Mouse (Mus musculus) embryonic facial prominence, embryonic 14.5 days (tissue): ENCODE results near the gene Dock4. TPM values are rescaled to one million over a fixed set of nuclear protein-coding genes. Genes with fewer than 3 reads are reported as not detected.

Experiments
- ATAC-seq: fragments of 200-750 bp; cut with Nextera tagmentation; 2 replicates; pipeline ENCODE4 v1.8.0; 2017; ENCODE audit warnings: low read depth, moderate number of reproducible peaks, moderate TSS enrichment
- DNase-seq: peaks from one replicate; pipeline ENCODE4 v3.0.0-alpha.2; 2015; ENCODE audit warnings: low spot score
- H3K27ac ChIP-seq: fragments of 300-500 bp; sonication (generic); replicated peaks from 2 replicates; pipeline ENCODE4 v1.5.1; 2014; ENCODE audit warnings: low read depth, mild to moderate bottlenecking, low read length, moderate library complexity
- H3K27me3 ChIP-seq: fragments of 300-500 bp; sonication (generic); replicated peaks from 2 replicates; pipeline ENCODE4 v1.6.1; 2014; ENCODE audit warnings: low read length; ENCODE audit not compliant: control insufficient read depth, insufficient read depth
- H3K36me3 ChIP-seq: fragments of 300-500 bp; sonication (generic); 2 replicates; pipeline ENCODE4 v1.6.1; 2014; ENCODE audit warnings: low read length, mixed read lengths; ENCODE audit not compliant: control insufficient read depth, insufficient read depth
- H3K4me1 ChIP-seq: fragments of 300-500 bp; sonication (generic); 2 replicates; pipeline ENCODE4 v1.6.1; 2014; ENCODE audit warnings: antibody characterized with exemption, low read length; ENCODE audit not compliant: control insufficient read depth, insufficient read depth
- H3K4me2 ChIP-seq: fragments of 300-500 bp; sonication (generic); 2 replicates; pipeline ENCODE4 v1.6.1; 2014; ENCODE audit warnings: low read depth, mild to moderate bottlenecking, low read length, moderate library complexity, mixed read lengths
- H3K4me3 ChIP-seq: fragments of 300-500 bp; sonication (generic); 2 replicates; pipeline ENCODE4 v1.5.1; 2014; ENCODE audit warnings: low read depth, mild to moderate bottlenecking, low read length
- H3K9ac ChIP-seq: fragments of 300-500 bp; sonication (generic); 2 replicates; pipeline ENCODE4 v1.6.1; 2014; ENCODE audit warnings: low read depth, mild to moderate bottlenecking, low read length, moderate library complexity, mixed read lengths
- H3K9me3 ChIP-seq: fragments of 300-500 bp; sonication (generic); 2 replicates; pipeline ENCODE4 v1.6.1; 2016; ENCODE audit warnings: low read length; ENCODE audit not compliant: control insufficient read depth
- WGBS: fragments of 180-500 bp; shearing (Covaris S2); extraction: QIAGEN DNeasy Blood & Tissue Kit; methylation state at CpG from one replicate; pipeline ENCODE4 v1.1.7; 2014; 5-methylcytosine and 5-hydroxymethylcytosine counted together
- polyA plus RNA-seq: library from polyadenylated mRNA; unstranded; fragments of >200 nt; fragmentation: Nextera tagmentation; extraction: Ambion mirVana; gene quantifications from 2 replicates; pipeline ENCODE4 v1.2.1, GENCODE M21; 2014

The Dock4 gene
- polyA plus RNA-seq, 1 experiment from 2014 or later = 9.2 TPM

DNA sequence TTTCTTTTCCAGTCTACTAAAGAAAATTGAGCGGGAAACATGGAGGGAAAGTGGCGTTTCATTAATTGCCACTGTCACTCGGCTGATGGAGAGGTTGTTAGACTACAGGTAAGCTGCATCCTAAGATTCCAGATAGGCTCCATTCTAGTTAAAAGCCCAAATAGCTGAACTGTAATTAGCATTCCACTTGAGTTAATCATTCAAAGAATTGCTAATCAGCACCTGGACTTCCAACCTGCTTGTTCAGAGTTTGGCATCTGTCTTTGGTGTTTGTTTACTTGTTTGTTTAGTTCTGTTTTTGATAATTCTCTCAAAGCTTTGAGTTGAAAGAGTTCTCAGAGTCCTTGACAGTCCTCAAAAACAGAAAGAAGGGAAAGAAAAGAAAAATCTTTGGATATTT, 349.0 kb downstream of the Dock4 start:
- Histone ChIP-seq H3K9ac (no peak overlapping the region), H3K27ac (no peak overlapping the region), H3K4me2 (no peak overlapping the region), H3K27me3 (no peaks in the 10 kb centered on the region), H3K4me3 (no peak overlapping the region), H3K36me3 (no peaks in the 10 kb centered on the region), H3K4me1 (peaks cover 14% of the 10 kb centered on the region; the same call in 1 of the 2 replicates), H3K9me3 (no peaks in the 10 kb centered on the region)
- DNase-seq (no peak), ATAC-seq (no peak)
- WGBS = 84% methylated on average over 3 of the region's 3 CpGs

DNA sequence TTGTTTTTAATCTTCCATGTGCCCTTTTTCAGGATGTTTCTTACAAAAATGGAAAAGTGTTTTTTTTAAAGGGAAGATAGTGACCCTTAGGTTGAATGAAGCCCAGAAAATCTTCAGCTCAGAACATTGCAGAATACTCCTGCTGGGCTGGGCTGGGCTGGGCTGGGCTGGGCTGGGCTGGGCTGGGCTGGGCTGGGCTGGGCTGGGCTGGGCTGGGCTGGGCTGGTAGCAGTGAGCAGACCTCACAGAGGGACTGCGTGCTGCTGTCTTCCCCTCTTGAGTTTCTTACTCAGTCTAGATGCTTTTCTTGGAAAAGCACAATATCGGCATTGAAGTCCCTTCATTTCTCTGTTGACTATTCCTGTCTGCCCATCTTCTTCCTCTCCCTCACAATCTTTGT, 350.0 kb downstream of the Dock4 start:
- Histone ChIP-seq H3K27ac (no peak overlapping the region), H3K9me3 (no peaks in the 10 kb centered on the region), H3K27me3 (no peaks in the 10 kb centered on the region), H3K36me3 (no peaks in the 10 kb centered on the region), H3K4me2 (no peak overlapping the region), H3K4me3 (no peak overlapping the region), H3K9ac (no peak overlapping the region), H3K4me1 (peaks cover 14% of the 10 kb centered on the region; the same call in 1 of the 2 replicates)
- WGBS = 45% methylated on average over 2 of the region's 2 CpGs
- no peak for ATAC-seq
- DNase-seq = no peak

DNA sequence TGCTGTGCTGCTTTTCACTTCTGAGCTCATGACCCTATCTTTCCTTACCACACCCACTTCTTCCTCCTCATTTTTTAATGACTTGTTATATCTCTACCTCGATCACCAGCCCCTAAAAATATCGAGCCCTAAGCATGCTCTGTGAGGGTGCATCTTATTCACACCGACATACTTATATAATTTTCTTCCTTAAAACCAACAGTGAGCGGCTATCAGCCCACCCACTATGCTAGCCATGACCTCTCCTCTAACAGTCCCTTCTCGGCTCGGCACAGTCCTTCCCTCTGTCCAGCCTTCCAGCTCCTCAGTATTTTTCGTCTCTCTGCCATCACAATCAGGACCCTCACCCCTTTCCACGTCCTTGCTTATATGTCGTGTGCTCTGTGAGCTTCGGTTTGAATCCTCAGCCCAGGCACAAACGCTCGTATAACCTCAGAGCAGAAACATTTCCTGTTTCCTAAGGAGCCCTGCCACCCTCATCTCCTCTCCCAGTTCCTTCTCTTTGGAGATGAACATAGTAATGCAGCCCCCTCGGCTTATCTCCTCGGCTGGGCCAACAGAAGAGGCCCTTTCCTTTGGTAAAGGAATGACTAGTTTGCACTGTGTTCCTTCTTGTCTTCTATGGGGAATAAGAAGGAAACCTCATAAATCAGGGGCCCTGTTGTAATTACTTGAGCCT, 351.2 kb downstream of the Dock4 start:
- no peaks in the 10 kb centered on the region for H3K9me3 ChIP-seq
- ATAC-seq = no peak
- no peaks in the 10 kb centered on the region for H3K36me3 ChIP-seq
- no peak overlapping the region for H3K9ac ChIP-seq
- H3K27me3 ChIP-seq = no peaks in the 10 kb centered on the region
- H3K27ac ChIP-seq = no peak overlapping the region
- H3K4me2 ChIP-seq = no peak overlapping the region
- DNase-seq = no peak
- H3K4me3 ChIP-seq = no peak overlapping the region
- H3K4me1 ChIP-seq = peaks cover 14% of the 10 kb centered on the region; the same call in 1 of the 2 replicates
- 62% methylated on average over 14 of the region's 14 CpGs for WGBS

DNA sequence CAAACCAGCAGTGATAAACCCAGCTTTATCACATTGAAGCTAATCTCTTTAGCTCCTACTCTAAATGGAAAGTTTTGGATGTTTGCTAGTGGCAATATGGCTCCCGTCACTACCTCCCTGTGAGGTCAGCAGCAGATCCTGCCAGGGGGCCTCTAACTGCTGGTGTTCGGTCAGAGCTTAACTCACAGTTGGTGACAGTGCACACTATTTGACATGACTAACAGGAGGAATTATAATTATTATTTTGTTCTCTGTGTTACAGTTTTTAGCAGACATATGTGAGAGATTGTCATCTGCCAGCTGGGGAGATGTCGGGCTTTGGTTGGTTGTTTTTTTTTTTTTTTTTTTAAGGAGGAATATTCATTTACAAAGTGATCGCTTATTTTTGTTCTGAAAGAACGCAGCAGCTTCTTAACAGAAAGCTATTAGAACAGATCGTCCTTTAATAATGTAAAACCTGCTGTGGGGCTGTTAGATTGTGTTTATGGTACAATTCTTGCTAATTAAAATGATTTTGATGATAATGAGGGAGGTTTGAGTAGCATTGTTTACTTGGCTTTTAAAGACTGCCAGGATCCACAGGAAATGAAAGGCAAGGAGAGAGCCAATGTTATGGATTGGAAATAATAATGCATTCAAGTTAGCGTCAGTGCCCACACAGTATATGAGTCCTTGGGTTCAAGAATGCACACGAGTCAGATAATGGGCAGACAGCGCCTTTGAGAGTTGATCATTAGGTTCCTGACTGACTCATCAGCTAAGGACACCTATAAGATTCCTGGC, 352.0 kb downstream of the Dock4 start:
- no peak overlapping the region; the same call in 1 of the 2 replicates for H3K27ac ChIP-seq
- ATAC-seq (no peak), DNase-seq (no peak)
- H3K9ac ChIP-seq = no peak overlapping the region
- H3K9me3 ChIP-seq = no peaks in the 10 kb centered on the region
- H3K27me3 ChIP-seq = no peaks in the 10 kb centered on the region
- no peak overlapping the region for H3K4me2 ChIP-seq
- H3K4me3 ChIP-seq = no peak overlapping the region
- H3K36me3 ChIP-seq = no peaks in the 10 kb centered on the region
- WGBS = 50% methylated on average over 9 of the region's 9 CpGs
- peaks cover 14% of the 10 kb centered on the region; the same call in 1 of the 2 replicates for H3K4me1 ChIP-seq

DNA sequence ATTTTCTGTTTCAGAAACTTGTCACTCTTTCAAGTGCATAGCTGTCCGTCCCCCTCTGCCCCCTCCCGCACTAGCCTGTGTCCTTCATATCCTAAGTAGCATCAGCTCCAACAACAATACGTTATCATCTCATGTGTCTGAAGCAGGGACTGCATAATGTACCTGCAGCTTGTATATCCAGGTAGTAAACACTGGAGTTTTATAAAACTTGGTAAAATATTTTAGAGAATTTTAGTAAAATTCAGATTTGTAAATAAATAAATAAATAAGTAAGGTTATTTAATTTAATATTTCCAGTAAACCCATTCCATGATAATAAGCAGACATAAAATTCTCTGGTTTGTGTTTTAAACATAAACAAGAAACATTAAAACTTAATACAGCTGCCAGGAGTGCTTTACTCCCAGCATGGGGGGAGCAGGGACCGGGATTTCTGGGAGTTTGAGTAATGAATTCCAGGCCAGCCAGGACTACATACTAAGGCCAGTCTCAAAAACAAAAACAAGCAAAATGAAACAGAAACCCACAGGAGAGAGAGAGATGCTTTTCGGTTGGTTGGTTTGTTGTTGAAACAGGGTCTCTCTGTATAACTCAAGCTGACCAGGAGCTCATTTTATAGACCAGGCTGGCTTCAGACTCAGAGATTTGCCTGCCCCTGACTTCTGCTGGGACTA, 352.7 kb downstream of the Dock4 start:
- DNase-seq = peak; percentile 58
- H3K27ac ChIP-seq = no peak overlapping the region; the same call in 1 of the 2 replicates

DNA sequence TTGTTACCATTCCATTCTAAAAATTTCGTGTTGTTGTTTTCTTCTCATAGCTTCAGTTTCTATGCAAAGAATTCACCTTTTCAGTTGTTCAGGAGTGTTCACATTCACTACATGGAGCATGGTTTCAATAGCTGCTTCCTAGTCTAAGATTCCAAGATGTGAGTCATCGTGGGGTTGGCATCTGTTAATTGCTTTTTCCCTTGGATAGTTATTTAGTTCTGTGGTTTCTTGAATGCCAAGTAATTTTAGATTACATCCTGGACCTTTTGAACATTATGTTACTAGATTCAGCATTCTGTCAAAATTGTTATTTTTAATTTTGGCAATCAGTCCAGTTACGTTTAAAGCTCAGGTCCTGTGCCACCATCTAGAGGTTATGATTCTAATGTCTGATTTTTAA, 355.7 kb downstream of the Dock4 start:
- H3K9me3 ChIP-seq = no peaks in the 10 kb centered on the region
- 63% methylated on average over 3 of the region's 3 CpGs for WGBS

More for the DNA sequence above, 352.7 kb downstream of the Dock4 start:
- no peaks in the 10 kb centered on the region for H3K27me3 ChIP-seq
- no peak for ATAC-seq
- H3K4me1 ChIP-seq = peaks cover 14% of the 10 kb centered on the region; the same call in 1 of the 2 replicates
- H3K4me3 ChIP-seq = no peak overlapping the region
- H3K36me3 ChIP-seq = no peaks in the 10 kb centered on the region
- 54% methylated on average over 5 of the region's 5 CpGs for WGBS
- no peak overlapping the region for H3K9ac ChIP-seq
- H3K4me2 ChIP-seq = no peak overlapping the region
- no peaks in the 10 kb centered on the region for H3K9me3 ChIP-seq

DNA sequence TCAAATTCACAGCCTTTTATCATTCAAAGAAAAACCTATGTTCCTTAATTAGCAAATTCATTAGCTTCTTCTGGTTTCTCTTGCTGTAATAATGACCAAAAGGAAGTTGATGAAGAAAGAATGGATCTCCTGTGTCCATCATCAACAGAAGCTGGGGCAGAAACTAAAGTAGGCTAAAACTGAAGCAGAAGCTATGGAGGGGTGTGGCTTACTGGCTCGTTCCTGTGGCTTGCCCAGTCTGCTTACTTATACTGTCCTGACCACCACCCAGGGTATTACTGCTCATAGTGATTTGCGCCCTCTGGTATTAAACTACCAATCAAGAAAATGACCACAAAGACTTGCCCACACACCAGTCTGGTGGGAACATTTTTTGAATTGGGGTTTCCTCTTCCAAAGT, 359.5 kb downstream of the Dock4 start:
- Histone ChIP-seq H3K4me2 (no peak overlapping the region), H3K9me3 (no peaks in the 10 kb centered on the region), H3K27ac (no peak overlapping the region), H3K4me3 (no peak overlapping the region), H3K4me1 (no peaks in the 10 kb centered on the region), H3K27me3 (no peaks in the 10 kb centered on the region), H3K36me3 (0 out of 2 replicates have a peak, but pooled peaks cover 3% of the 10 kb centered on the region), H3K9ac (no peak overlapping the region)
- DNase-seq (no peak), ATAC-seq (no peak)
- WGBS = 76% methylated on average over 2 of the region's 2 CpGs

More for the DNA sequence above, 355.7 kb downstream of the Dock4 start:
- no peak overlapping the region for H3K4me3 ChIP-seq
- H3K4me2 ChIP-seq = no peak overlapping the region
- ATAC-seq = no peak
- H3K9ac ChIP-seq = no peak overlapping the region
- H3K4me1 ChIP-seq = peaks cover 14% of the 10 kb centered on the region; the same call in 1 of the 2 replicates
- no peak for DNase-seq
- H3K27ac ChIP-seq = no peak overlapping the region
- no peaks in the 10 kb centered on the region for H3K36me3 ChIP-seq
- no peaks in the 10 kb centered on the region for H3K27me3 ChIP-seq

DNA sequence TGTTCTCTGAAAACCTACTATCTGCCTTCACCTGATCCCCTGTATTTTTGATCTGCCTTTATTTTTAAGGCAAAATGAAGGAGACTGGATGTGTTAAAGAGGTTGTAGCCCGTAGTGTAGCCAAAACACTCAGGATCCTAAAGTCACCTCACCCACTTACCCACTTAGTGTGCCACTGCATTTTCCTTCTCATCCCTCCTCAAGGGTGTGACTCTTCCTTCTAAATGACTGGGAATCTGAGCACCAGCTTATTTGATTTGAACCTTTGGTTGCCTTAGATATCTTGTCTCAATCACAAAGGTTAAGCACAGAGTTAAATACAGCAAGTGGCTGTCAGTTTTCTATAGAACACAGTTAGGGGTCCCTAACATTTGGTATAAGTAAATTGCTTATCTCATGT, 362.2 kb downstream of the Dock4 start:
- Histone ChIP-seq H3K4me1 (no peaks in the 10 kb centered on the region), H3K4me2 (no peak overlapping the region), H3K4me3 (no peak overlapping the region), H3K27me3 (no peaks in the 10 kb centered on the region), H3K36me3 (0 out of 2 replicates have a peak, but pooled peaks cover 3% of the 10 kb centered on the region), H3K9ac (no peak overlapping the region), H3K27ac (no peak overlapping the region), H3K9me3 (no peaks in the 10 kb centered on the region)
- no peak for ATAC-seq
- WGBS = 92% methylated on average over 1 of the region's 1 CpGs
- DNase-seq = no peak
